Mouse (Mus musculus) cortical plate, adult 2 months (tissue): ENCODE results near the gene Glp1r.

Source experiments
- CTCF ChIP-seq: fragments of 200-500 bp; IDR thresholded peaks from 2 replicates; pipeline ENCODE4 v1.5.1; 2011; ENCODE audit warnings: mild to moderate bottlenecking, control low read depth, low read length; ENCODE audit not compliant: insufficient read depth; ENCODE audit errors: extremely low read depth
- POLR2A ChIP-seq: fragments of 200-500 bp; IDR thresholded peaks from 2 replicates; pipeline ENCODE4 v1.6.1; 2011; ENCODE audit warnings: mild to moderate bottlenecking, low read length, control low read depth; ENCODE audit not compliant: insufficient read depth; ENCODE audit errors: extremely low read depth

- TF ChIP-seq CTCF (no peak), POLR2A (no peak)
Observed at GRCm38 (mm10) chr17:30932836-30933235, 31.2 kb downstream of the Glp1r start.
